Mouse (Mus musculus) midbrain, embryonic 10.5 days (tissue): ENCODE measurements around the gene Olfr1440. TPM values are rescaled to one million over a fixed set of nuclear protein-coding genes. Genes with fewer than 3 reads are reported as not detected.

Experiments
- DNase-seq: peaks from one replicate; pipeline ENCODE4 v3.0.0-alpha.2; 2017; ENCODE audit warnings: low spot score
- H3K27ac ChIP-seq: fragments of 300-500 bp; sonication (generic); replicated peaks from 2 replicates; pipeline ENCODE4 v1.5.1; 2016; ENCODE audit warnings: mild to moderate bottlenecking
- H3K27me3 ChIP-seq: fragments of 300-500 bp; sonication (generic); 2 replicates; pipeline ENCODE4 v1.6.1; 2016; ENCODE audit warnings: low read depth, mild to moderate bottlenecking; ENCODE audit not compliant: poor library complexity, severe bottlenecking
- H3K36me3 ChIP-seq: fragments of 300-500 bp; sonication (generic); 2 replicates; pipeline ENCODE4 v1.6.1; 2016; ENCODE audit warnings: mild to moderate bottlenecking, moderate library complexity
- H3K4me1 ChIP-seq: fragments of 300-500 bp; sonication (generic); 2 replicates; pipeline ENCODE4 v1.6.1; 2016
- H3K4me3 ChIP-seq: fragments of 300-500 bp; sonication (generic); 2 replicates; pipeline ENCODE4 v1.5.1; 2016; ENCODE audit warnings: mild to moderate bottlenecking, moderate library complexity
- H3K9me3 ChIP-seq: fragments of 300-500 bp; sonication (generic); replicated peaks from 2 replicates; pipeline ENCODE4 v1.6.1; 2016; ENCODE audit warnings: mild to moderate bottlenecking
- WGBS: fragments of 180-500 bp; shearing (Covaris S2); methylation state at CpG from one replicate; pipeline ENCODE4 v1.1.7; 2016; 5-methylcytosine and 5-hydroxymethylcytosine counted together
- polyA plus RNA-seq: library from polyadenylated mRNA; unstranded; fragments of >200 nt; fragmentation: Nextera tagmentation; extraction: Ambion mirVana; gene quantifications from 2 replicates; pipeline ENCODE4 v1.2.1, GENCODE M21; 2016

The Olfr1440 gene
- not detected in 2 replicates for polyA plus RNA-seq

DNA sequence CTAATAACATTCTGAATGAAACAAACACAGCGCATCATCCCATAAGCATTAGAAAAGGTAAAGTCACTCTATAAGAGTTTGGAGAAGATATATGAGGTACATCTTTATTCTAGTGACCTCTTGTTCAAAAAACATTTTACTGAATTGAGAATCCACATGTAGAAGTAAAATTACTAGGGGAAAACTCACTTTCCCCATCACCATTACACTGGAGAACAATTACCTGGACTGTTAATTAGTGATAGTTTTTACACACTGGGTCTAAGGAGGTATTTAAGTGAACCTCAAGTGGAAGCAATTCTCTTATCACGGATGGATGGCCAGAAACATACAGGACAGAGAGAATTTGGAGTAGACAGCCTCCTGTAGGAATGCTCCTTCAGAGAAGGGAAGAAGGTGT, at the start of gene Olfr1440:
Gene Olfr1440 (plus strand): TSS at position 301 of the 400 bp plus-strand sequence.
- WGBS: 78% methylated on average over 2 of the region's 2 CpGs
- Histone ChIP-seq H3K36me3 (no peaks in the 10 kb centered on the region), H3K27ac (no peak within 1 kb of the TSS), H3K27me3 (no peaks in the 10 kb centered on the region), H3K9me3 (no peaks in the 10 kb centered on the region), H3K4me3 (no peak within 1 kb of the TSS), H3K4me1 (no peaks in the 10 kb centered on the region)
- no peak for DNase-seq

DNA sequence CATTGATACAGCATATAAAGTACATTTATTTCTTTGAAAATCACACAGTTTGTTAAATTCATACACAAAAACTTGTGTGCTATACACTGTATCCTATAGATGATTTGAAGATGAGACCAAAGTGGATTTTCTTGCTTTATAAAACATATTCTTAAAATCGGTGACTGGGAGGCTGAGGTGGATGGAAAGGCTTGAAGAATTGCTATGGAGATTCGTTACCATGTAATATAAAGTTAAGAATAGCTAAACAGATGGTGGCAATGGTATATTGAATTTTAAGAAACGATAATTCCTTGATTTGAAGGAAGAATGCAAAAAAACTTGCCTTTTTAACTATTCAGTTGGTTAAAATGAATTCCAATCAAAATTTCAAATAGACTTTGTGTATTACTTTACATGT, 14.1 kb upstream of the Olfr1440 start:
- no peak overlapping the region for H3K27ac ChIP-seq
- H3K4me3 ChIP-seq: no peak overlapping the region
- DNase-seq: no peak
- no peaks in the 10 kb centered on the region for H3K4me1 ChIP-seq
- H3K27me3 ChIP-seq: no peaks in the 10 kb centered on the region
- no peaks in the 10 kb centered on the region for H3K36me3 ChIP-seq
- WGBS: 83% methylated on average over 3 of the region's 3 CpGs
- H3K9me3 ChIP-seq: no peaks in the 10 kb centered on the region

DNA sequence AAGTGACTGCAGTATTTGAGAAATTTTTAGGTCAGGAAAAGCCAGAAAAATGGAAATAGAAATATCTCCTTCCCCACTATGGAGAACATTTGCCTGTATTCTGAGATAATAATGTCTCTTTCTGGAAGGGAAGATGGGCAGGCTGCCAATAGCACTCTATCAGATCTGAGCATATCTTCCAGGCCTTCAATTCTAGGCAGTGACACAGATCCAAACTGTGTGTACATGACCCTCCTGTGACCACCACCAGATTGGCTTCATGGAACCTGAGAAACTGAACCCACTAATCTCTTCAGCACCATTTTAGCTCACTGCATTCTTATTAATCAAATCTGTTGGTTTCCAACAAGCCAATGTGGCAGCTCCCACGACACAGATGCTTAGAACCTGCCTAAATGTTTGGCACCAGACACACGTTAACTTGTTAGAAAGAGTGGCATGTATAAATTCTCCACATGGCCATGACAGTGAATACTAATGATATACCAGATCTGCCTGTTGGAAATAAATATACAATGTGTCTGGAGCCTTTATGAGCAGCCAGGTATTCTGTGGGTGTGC, 12.5 kb upstream of the Olfr1440 start:
- DNase-seq: no peak

DNA sequence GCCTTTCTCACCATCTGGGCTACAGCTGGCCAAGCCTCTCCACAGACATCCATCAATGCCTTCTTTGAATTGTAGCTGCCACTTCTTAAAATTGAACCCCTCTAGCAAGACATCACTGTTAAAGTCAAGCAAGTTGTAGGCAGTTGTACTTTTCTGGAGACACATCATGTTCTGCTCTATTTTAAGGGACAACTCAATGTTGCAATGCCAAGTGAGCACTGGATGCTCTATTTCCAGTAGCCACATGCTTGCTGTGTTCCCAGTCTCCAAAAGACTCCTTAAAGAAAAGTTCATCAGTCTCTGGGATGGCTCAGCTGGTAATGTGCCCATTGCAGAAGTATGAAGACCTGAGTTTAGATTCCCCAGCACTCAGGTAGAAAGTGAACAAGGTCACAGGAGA, 26.7 kb downstream of the Olfr1440 start:
- no peaks in the 10 kb centered on the region for H3K36me3 ChIP-seq
- no peaks in the 10 kb centered on the region for H3K4me1 ChIP-seq
- no peak overlapping the region for H3K4me3 ChIP-seq
- no peaks in the 10 kb centered on the region for H3K9me3 ChIP-seq
- H3K27me3 ChIP-seq: no peaks in the 10 kb centered on the region
- no peak for DNase-seq
- no peak overlapping the region for H3K27ac ChIP-seq

More for the DNA sequence above, 12.5 kb upstream of the Olfr1440 start:
- Histone ChIP-seq H3K4me1 (no peaks in the 10 kb centered on the region), H3K4me3 (no peak overlapping the region), H3K27ac (no peak overlapping the region), H3K27me3 (no peaks in the 10 kb centered on the region), H3K9me3 (no peaks in the 10 kb centered on the region), H3K36me3 (no peaks in the 10 kb centered on the region)
- 80% methylated on average over 2 of the region's 2 CpGs for WGBS

DNA sequence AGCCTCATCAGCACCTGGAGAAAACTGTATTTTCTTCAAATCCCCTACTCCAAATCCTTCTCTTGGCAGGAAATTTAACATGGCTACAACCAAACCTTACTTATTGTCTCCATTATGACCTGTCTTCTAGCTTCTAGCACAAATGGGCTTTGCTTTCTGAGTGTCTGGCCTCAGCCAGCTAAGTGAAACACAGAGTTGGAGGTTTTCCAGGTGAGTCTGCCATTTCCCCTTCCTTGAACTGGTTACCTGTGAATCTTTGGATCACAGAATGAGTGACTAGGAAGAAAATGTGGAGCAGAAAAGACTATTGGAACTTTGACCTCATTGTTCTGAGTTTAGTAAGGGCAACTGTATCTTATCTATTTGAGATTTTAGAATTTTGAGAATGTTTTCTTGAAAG, 30.3 kb downstream of the Olfr1440 start, which contains the start of gene Olfr1441:
Gene Olfr1441 (plus strand): TSS at position 73 of the 400 bp plus-strand sequence.
- no peaks in the 10 kb centered on the region for H3K27me3 ChIP-seq
- no peaks in the 10 kb centered on the region for H3K9me3 ChIP-seq
- no peaks in the 10 kb centered on the region for H3K4me1 ChIP-seq
- no peak within 1 kb of the TSS for H3K27ac ChIP-seq
- DNase-seq: no peak
- H3K36me3 ChIP-seq: no peaks in the 10 kb centered on the region
- no peak within 1 kb of the TSS for H3K4me3 ChIP-seq

DNA sequence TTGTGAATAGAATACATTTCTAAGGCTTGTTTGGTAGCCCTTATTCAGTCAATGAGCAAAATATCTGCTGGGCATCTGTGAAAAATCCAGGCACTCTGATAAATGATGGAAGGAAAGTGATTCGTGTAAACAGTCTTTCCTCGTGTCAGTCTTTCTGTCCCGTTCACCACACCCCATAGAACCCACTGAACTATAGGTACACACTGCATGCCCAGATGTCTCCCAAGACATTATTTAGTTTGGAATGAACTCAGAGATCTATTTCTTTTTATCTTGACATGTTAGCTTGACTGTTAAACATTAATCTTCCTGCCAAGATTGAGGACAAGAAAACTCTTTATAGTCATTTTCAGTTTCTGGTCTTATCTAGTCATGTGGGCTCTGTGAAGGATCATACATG, 31.2 kb downstream of the Olfr1440 start:
- Histone ChIP-seq H3K27ac (no peak overlapping the region), H3K36me3 (no peaks in the 10 kb centered on the region), H3K27me3 (no peaks in the 10 kb centered on the region), H3K9me3 (no peaks in the 10 kb centered on the region), H3K4me1 (no peaks in the 10 kb centered on the region), H3K4me3 (no peak overlapping the region)
- 80% methylated on average over 3 of the region's 3 CpGs for WGBS
- DNase-seq: no peak

DNA sequence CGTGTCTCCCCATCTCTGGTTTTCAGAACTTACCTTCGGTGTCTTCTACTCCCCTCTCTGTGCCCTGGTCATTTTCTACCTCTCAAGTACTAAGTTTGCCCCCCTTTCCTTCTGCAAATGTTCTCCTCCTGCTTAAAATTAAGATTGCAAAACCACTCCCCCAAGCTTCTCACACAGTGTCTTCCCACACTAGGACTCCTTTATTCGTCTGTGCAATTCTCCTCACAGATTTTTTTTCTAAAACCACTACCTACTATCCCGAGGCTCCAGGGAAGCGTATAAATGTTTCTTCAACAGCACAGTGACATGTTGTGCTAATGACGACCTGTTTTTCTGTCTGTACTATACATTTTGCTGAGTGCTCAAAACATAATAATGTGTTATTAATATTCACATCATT, 33.5 kb downstream of the Olfr1440 start:
- Histone ChIP-seq H3K27me3 (no peaks in the 10 kb centered on the region), H3K4me3 (no peak overlapping the region), H3K36me3 (no peaks in the 10 kb centered on the region), H3K9me3 (no peaks in the 10 kb centered on the region), H3K27ac (no peak overlapping the region), H3K4me1 (no peaks in the 10 kb centered on the region)
- no peak for DNase-seq
- 86% methylated on average over 6 of the region's 6 CpGs for WGBS

DNA sequence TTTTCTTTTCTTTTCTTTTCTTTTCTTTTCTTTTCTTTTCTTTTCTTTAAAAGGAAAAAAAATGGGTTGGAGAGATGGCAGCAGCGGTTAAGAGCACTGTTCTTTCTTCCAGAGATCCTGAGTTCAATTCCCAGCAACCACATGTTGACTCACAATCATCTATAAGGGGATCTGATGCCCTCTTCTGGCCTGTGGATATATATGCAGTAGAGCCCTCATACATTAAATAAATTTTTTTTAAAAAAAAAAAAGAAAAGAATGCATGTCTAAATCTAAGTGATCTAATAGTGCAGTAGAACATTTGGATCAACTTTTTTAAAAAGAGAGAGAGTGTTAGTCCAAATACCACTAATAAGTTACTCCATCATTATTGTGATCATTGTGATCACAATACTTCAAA, 34.6 kb downstream of the Olfr1440 start:
- Histone ChIP-seq H3K36me3 (no peaks in the 10 kb centered on the region), H3K27ac (no peak overlapping the region), H3K9me3 (no peaks in the 10 kb centered on the region), H3K4me3 (no peak overlapping the region), H3K27me3 (no peaks in the 10 kb centered on the region), H3K4me1 (no peaks in the 10 kb centered on the region)
- WGBS: 60% methylated on average over 1 of the region's 1 CpGs
- no peak for DNase-seq

DNA sequence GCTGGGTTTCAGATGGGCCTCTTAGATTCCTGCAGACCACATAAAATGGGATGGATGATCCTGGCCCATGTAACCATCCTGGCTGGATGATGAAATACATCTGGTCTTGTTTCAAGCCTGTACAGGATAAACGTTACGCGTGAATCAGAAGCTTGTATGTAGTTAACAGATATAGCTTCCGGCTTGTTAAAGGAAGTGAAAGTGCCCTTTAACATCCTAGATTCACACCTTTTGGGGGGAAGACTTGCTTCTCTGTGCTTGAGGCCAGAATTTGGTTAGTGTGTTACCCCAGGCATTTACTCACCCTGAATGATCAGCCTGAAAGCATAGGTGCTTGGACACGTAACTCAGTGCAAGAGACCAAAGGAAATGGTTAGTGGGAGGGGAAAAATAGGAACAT, 40.0 kb downstream of the Olfr1440 start:
- no peaks in the 10 kb centered on the region for H3K9me3 ChIP-seq
- H3K27me3 ChIP-seq: no peaks in the 10 kb centered on the region
- H3K36me3 ChIP-seq: no peaks in the 10 kb centered on the region
- no peak overlapping the region for H3K27ac ChIP-seq
- 96% methylated on average over 5 of the region's 5 CpGs for WGBS
- DNase-seq: no peak
- no peaks in the 10 kb centered on the region for H3K4me1 ChIP-seq
- no peak overlapping the region for H3K4me3 ChIP-seq

DNA sequence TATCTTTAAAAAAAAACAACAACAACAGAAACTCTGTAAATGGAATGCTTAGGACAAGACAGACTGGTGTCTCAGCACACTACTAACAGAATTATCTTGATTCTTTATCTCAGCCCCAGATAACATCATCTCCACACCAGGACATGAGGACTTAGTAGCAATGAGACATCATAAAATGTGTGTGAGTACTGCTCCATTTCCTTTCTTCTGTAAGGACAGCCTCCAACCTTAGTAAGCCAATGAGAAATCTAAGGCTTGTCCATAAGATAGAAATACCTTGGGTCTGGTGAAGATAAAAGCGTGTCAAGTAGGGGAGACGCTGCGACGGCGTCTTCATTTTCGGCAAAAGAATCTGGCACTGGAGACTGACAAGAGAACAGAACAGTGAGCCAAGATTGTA, 40.5 kb downstream of the Olfr1440 start, which contains the start of gene Pfpl:
Gene Pfpl (plus strand): TSS at position 301 of the 400 bp plus-strand sequence.
- H3K27ac ChIP-seq: no peak within 1 kb of the TSS
- no peaks in the 10 kb centered on the region for H3K4me1 ChIP-seq
- WGBS: 96% methylated on average over 6 of the region's 6 CpGs
- no peak for DNase-seq
- no peak within 1 kb of the TSS for H3K4me3 ChIP-seq
- no peaks in the 10 kb centered on the region for H3K27me3 ChIP-seq
- H3K36me3 ChIP-seq: no peaks in the 10 kb centered on the region
- H3K9me3 ChIP-seq: no peaks in the 10 kb centered on the region

DNA sequence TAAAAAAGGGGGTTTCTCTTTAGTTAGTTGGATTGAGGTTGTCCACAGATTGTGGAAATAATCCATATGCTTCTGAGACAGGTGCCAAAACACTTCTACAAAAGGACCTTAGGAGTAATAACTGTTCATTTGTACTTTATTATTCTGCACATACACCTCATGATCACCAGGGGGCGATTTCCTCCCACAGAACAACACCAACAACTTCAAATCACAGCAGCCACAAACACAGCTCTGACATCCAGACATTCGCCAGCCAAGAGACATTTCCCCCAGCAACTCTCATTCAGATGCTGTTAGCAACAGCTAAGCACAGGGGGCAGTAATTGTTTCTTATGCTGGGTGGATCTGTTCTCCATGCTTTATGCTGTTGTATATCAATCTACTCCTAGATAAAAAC, 46.0 kb downstream of the Olfr1440 start:
- 15% methylated on average over 2 of the region's 2 CpGs for WGBS
- DNase-seq: peak; percentile 31

DNA sequence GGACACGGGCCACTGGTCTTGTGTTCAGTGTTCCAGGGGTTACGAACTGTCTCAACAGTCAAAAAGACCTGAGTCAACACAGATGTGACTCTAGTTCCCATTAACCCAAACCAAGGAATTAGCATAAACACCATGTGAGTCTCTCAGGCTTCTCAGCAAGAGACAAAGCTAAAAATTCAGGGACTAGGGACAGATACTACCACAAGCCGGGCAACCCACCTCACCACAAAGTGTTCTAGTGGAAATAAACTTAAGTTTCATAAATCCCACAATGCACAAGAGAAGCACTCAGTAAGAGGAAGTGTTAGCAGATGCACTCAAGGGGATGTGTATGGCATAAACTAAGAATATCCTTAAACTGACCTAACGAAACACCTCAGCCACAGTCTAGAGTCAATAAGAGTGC, 47.9 kb downstream of the Olfr1440 start:
- Histone ChIP-seq H3K27ac (no peak overlapping the region), H3K4me3 (no peak overlapping the region), H3K4me1 (no peaks in the 10 kb centered on the region), H3K27me3 (no peaks in the 10 kb centered on the region), H3K36me3 (no peaks in the 10 kb centered on the region), H3K9me3 (no peaks in the 10 kb centered on the region)
- WGBS: 88% methylated on average over 4 of the region's 4 CpGs
- DNase-seq: no peak

More for the DNA sequence above, 46.0 kb downstream of the Olfr1440 start:
- H3K9me3 ChIP-seq: no peaks in the 10 kb centered on the region
- H3K4me3 ChIP-seq: no peak overlapping the region
- H3K36me3 ChIP-seq: no peaks in the 10 kb centered on the region
- no peak overlapping the region for H3K27ac ChIP-seq
- no peaks in the 10 kb centered on the region for H3K27me3 ChIP-seq
- no peaks in the 10 kb centered on the region for H3K4me1 ChIP-seq

DNA sequence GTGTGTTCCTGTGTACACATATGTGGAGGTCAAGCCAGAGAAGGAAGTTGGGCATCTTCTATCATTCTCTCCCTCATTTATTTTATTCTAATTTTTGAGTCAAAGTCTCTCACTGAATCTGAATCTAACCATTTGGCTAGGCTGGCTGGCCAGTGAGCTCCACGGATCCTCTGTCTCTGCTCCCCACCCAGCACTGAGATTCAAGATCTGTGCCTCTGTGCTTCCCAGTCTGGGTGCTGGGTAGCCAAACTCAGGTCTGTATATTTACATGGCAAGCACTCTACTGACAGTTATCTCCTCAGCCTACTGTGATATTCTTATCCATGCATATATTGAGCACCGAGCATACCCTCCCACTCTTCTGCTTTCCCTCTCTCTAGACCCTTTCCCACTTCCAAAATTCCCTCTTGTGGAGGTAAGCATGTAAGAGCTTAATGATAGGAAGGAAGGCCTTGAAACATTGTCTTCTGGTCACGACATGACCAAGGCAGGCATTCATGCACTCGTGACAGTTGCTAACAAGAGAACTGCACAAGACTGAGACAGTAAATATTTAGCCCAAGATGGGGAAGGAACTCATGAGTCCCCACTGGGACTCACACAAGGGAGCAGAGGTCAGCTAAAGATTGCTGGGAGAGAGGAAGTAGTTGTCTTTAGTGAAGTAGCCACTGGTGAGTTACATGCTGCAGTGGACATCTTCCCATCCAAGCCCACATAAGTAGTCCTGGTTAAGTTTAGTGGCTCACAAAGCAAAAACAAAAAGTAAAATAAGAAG, 48.9 kb downstream of the Olfr1440 start:
- no peaks in the 10 kb centered on the region for H3K27me3 ChIP-seq
- H3K36me3 ChIP-seq: no peaks in the 10 kb centered on the region
- H3K4me1 ChIP-seq: 0 out of 2 replicates have a peak, but pooled peaks cover 4% of the 10 kb centered on the region
- H3K9me3 ChIP-seq: no peaks in the 10 kb centered on the region
- no peak overlapping the region for H3K4me3 ChIP-seq
- no peak overlapping the region for H3K27ac ChIP-seq
- no peak for DNase-seq
- 85% methylated on average over 4 of the region's 4 CpGs for WGBS
